Mouse (Mus musculus) liver, embryonic 14.5 days (tissue): ENCODE data around the gene Arid4a. TPM values are rescaled to one million over a fixed set of nuclear protein-coding genes. Genes with fewer than 3 reads are reported as not detected.

Source experiments
- ATAC-seq: fragments of 200-750 bp; cut with Nextera tagmentation; 2 replicates; pipeline ENCODE4 v1.8.0; 2017; ENCODE audit warnings: moderate number of reproducible peaks, mild to moderate bottlenecking, moderate library complexity; ENCODE audit not compliant: insufficient read depth
- DNase-seq, 3 experiments: peaks; one replicate each; pipeline ENCODE4 v3.0.0-alpha.2; 2012 to 2013; ENCODE audit warnings: low read depth in 3 of 3, low spot score in 3 of 3
- H3K27ac ChIP-seq: fragments of 300-500 bp; sonication (generic); 2 replicates; pipeline ENCODE4 v1.5.1; 2014; ENCODE audit warnings: moderate library complexity, mild to moderate bottlenecking, control low read depth, inconsistent platforms
- H3K27me3 ChIP-seq: fragments of 300-500 bp; sonication (generic); 2 replicates; pipeline ENCODE4 v1.6.1; 2014; ENCODE audit warnings: mild to moderate bottlenecking, low read length, moderate library complexity; ENCODE audit not compliant: control insufficient read depth, insufficient read depth
- H3K36me3 ChIP-seq: fragments of 300-500 bp; sonication (generic); replicated peaks from 2 replicates; pipeline ENCODE4 v1.6.1; 2014; ENCODE audit warnings: low read depth; ENCODE audit not compliant: control insufficient read depth, insufficient read depth
- H3K4me1 ChIP-seq, 2 experiments: fragments of 200-500 bp in 1 of 2; fragments of 300-500 bp in 1 of 2; sonication (generic) in 1 of 2; replicated peaks; 2 replicates each; pipeline ENCODE4 v1.6.1; 2012 to 2014; ENCODE audit warnings: antibody characterized with exemption in 1 of 2, inconsistent platforms in 1 of 2, low read length in 1 of 2; ENCODE audit not compliant: control insufficient read depth in 2 of 2, insufficient read depth in 2 of 2
- H3K4me2 ChIP-seq: fragments of 300-500 bp; sonication (generic); 2 replicates; pipeline ENCODE4 v1.6.1; 2014; ENCODE audit warnings: low read depth, mild to moderate bottlenecking, control low read depth, moderate library complexity
- H3K4me3 ChIP-seq, 2 experiments: fragments of 200-500 bp in 1 of 2; fragments of 300-500 bp in 1 of 2; sonication (generic) in 1 of 2; 2 replicates each; pipeline ENCODE4 v1.5.1; 2012 to 2014; ENCODE audit warnings: low read depth in 2 of 2, low read length in 2 of 2, mild to moderate bottlenecking in 2 of 2, control low read depth in 1 of 2, inconsistent platforms in 1 of 2, moderate library complexity in 1 of 2; ENCODE audit not compliant: insufficient read depth in 1 of 2
- H3K9ac ChIP-seq: fragments of 300-500 bp; sonication (generic); replicated peaks from 2 replicates; pipeline ENCODE4 v1.6.1; 2014; ENCODE audit warnings: mild to moderate bottlenecking, control low read depth, moderate library complexity
- H3K9me3 ChIP-seq: fragments of 300-500 bp; sonication (generic); 2 replicates; pipeline ENCODE4 v1.6.1; 2016; ENCODE audit warnings: low read length, mixed read lengths; ENCODE audit not compliant: control insufficient read depth
- CTCF ChIP-seq: IDR thresholded peaks from 2 replicates; pipeline ENCODE4 v1.5.1; 2016; ENCODE audit warnings: antibody characterized with exemption, low read depth, control low read depth
- EP300 ChIP-seq: IDR thresholded peaks from 2 replicates; pipeline ENCODE4 v1.6.1; 2016; ENCODE audit warnings: antibody characterized with exemption, low read depth
- WGBS: fragments of 180-500 bp; shearing (Covaris S2); extraction: QIAGEN DNeasy Blood & Tissue Kit; methylation state at CpG from one replicate; pipeline ENCODE4 v1.1.7; 2014; ENCODE audit not compliant: insufficient replicate concordance; 5-methylcytosine and 5-hydroxymethylcytosine counted together
- polyA plus RNA-seq, 2 experiments: library from polyadenylated mRNA; depleted of rRNA in 1 of 2; stranded (reverse) in 1 of 2; unstranded in 1 of 2; fragments of >200 nt; fragmentation: Nextera tagmentation in 1 of 2; extraction: Ambion mirVana in 1 of 2; gene quantifications; 2 replicates each; pipeline versions ENCODE4 v1.2.1 to v1.2.3; 2012 to 2014

The Arid4a gene
- polyA plus RNA-seq, 2 experiments: 4.6 to 17.7 TPM

DNA sequence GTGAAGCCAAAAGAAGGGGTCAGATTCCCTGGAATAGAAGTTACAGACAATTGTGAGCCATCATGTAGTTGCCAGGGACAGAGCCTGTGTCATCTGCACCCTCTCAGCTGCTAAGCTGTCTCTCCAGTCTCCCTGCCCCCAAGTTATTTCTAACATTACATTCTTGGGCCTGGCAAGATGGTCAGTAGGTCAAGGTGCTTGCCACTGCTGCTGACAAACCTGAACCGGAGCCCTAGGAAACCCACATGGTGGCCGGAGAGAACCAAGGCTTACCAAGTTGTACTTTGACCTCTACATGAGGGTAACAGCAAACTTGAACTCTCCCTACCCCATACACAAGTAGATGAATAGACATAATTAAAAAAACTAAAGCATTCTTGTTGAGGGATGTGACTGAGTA is 28.7 kb downstream of the Arid4a start:
- Histone ChIP-seq H3K36me3 (peaks cover 23% of the 10 kb centered on the region), H3K9me3 (no peaks in the 10 kb centered on the region), H3K4me2 (no peak overlapping the region), H3K9ac (no peak overlapping the region), H3K4me3 (no peak overlapping the region), H3K27me3 (no peaks in the 10 kb centered on the region), H3K4me1 (peaks cover 0 to 7% of the 10 kb centered on the region in 2 experiments; a peak in 1 of 4 replicates), H3K27ac (no peak overlapping the region)
- TF ChIP-seq EP300 (no peak), CTCF (no peak)
- WGBS: 73% methylated on average over 2 of the region's 2 CpGs
- ATAC-seq: no peak
- DNase-seq: no peak

DNA sequence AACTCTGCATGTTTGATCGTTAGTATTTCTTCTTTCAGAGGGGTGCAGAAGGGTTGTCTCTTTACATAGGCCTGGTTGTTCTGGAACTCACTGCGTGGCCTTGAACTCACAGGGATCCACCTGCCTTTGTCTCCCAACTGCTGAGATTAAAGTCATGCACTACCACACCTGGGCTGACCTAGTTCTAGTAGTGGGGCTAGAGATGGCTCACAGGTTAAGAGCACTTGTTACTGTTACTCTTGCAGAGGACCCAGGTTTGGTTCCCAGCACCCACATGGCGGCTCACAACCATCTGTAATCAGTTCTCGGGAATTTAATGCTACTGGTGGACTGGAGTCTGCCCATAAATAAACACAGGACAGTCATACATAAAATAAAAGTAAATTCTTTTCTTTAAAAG is 30.7 kb downstream of the Arid4a start:
- H3K9ac ChIP-seq: no peak overlapping the region
- peaks cover 19% of the 10 kb centered on the region for H3K36me3 ChIP-seq
- peaks cover 0 to 5% of the 10 kb centered on the region in 2 experiments; a peak in 1 of 4 replicates for H3K4me1 ChIP-seq
- no peaks in the 10 kb centered on the region for H3K9me3 ChIP-seq
- H3K4me2 ChIP-seq: no peak overlapping the region
- TF ChIP-seq CTCF: no peak
- no peak for TF ChIP-seq EP300
- H3K4me3 ChIP-seq: no peak overlapping the region
- no peak overlapping the region for H3K27ac ChIP-seq
- 92% methylated on average over 4 of the region's 4 CpGs for WGBS
- H3K27me3 ChIP-seq: no peaks in the 10 kb centered on the region
- DNase-seq (no peak), ATAC-seq (no peak)

DNA sequence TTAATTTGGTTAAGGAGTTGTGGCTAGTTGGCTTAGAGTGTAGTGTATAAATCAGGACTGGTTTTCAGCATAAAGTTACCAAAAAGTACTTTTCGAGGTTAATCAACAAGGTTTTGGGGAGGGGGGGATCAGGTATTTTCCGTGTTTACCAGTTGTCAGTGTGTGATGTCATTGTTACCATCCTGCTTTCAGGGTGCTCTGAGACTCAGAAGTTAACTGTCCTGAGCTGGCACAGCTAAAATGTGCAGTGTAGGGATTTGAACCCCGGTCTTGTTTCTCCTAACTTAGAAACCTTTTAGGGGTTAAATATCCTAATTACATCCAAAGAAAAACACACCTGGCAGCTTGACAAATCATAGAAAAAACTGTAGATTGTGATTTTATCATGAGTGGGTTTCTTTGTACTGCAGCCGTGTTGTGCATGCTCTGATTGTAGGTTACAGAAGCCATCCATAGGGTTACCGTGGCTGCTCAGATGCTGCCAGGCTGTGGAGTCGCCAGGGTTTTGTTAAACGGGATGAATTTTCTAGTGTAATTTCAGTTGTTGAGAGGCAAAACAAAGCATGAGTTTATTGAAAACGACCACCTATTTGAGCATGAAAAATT is 31.8 kb downstream of the Arid4a start:
- TF ChIP-seq CTCF (no peak), EP300 (no peak)
- no peaks in the 10 kb centered on the region for H3K9me3 ChIP-seq
- H3K36me3 ChIP-seq: peaks cover 13% of the 10 kb centered on the region
- WGBS: 75% methylated on average over 8 of the region's 8 CpGs
- no peak overlapping the region for H3K27ac ChIP-seq
- ATAC-seq (no peak), DNase-seq (no peak)
- peaks cover 2 to 9% of the 10 kb centered on the region in 2 experiments; a peak in 3 of 4 replicates for H3K4me1 ChIP-seq
- H3K9ac ChIP-seq: no peak overlapping the region
- H3K27me3 ChIP-seq: no peaks in the 10 kb centered on the region
- no peak overlapping the region for H3K4me2 ChIP-seq
- H3K4me3 ChIP-seq: no peak overlapping the region

GRCm38 (mm10) chr12:71048117-71048516 is 32.3 kb downstream of the Arid4a start:
- ATAC-seq: 0 out of 2 replicates have a peak, but pooled peaks have one; percentile 13
- no peaks in the 10 kb centered on the region for H3K27me3 ChIP-seq
- TF ChIP-seq CTCF (no peak), EP300 (no peak)
- H3K9ac ChIP-seq: no peak overlapping the region
- 53% methylated on average over 7 of the region's 7 CpGs for WGBS
- peaks cover 6 to 13% of the 10 kb centered on the region in 2 experiments for H3K4me1 ChIP-seq
- H3K4me2 ChIP-seq: no peak overlapping the region
- no peaks in the 10 kb centered on the region for H3K9me3 ChIP-seq
- peaks cover 13% of the 10 kb centered on the region for H3K36me3 ChIP-seq
- no peak overlapping the region for H3K27ac ChIP-seq
- no peak overlapping the region for H3K4me3 ChIP-seq
- DNase-seq: peak; percentile 35 to 50 (median 42)

GRCm38 (mm10) chr12:71048561-71048960 is 32.8 kb downstream of the Arid4a start:
- no peak for TF ChIP-seq EP300
- TF ChIP-seq CTCF: no peak
- Histone ChIP-seq H3K27me3 (no peaks in the 10 kb centered on the region), H3K27ac (no peak overlapping the region), H3K36me3 (peaks cover 13% of the 10 kb centered on the region), H3K9me3 (no peaks in the 10 kb centered on the region), H3K4me3 (no peak overlapping the region), H3K9ac (no peak overlapping the region), H3K4me1 (peaks cover 6 to 13% of the 10 kb centered on the region in 2 experiments), H3K4me2 (no peak overlapping the region)
- ATAC-seq (no peak), DNase-seq (no peak)
- 78% methylated on average over 1 of the region's 1 CpGs for WGBS
